Mouse (Mus musculus): ENCODE measurements around the gene Rbpms2. TPM values are rescaled to one million over a fixed set of nuclear protein-coding genes. Genes with fewer than 3 reads are reported as not detected.
A peak's percentile ranks its signal among the peaks of the same experiment; 100 is the strongest.

The Rbpms2 gene
- polyA plus RNA-seq, 1 experiment = 32.1 TPM

GRCm38 (mm10) chr9:65639065-65639464 lies 9.6 kb downstream of the Rbpms2 start:
- peaks cover 74% of the 10 kb centered on the region for H3K79me2 ChIP-seq (ENCODE audit: control insufficient read depth, insufficient read depth)
- no peaks in the 10 kb centered on the region for H3K27me3 ChIP-seq (ENCODE audit: control insufficient read depth, insufficient read depth, insufficient read length)
- TF ChIP-seq MYOG (IDR thresholded peaks at IDR 0.05; ENCODE audit: control insufficient read depth in 1 of 3, insufficient read depth in 1 of 3, insufficient read length in 2 of 3, low read depth in 2 of 3) = no peak
- TF ChIP-seq TCF3 (IDR thresholded peaks at IDR 0.05; ENCODE audit: insufficient read length, low read depth) = no peak
- TF ChIP-seq E2F4 (IDR thresholded peaks at IDR 0.05; ENCODE audit: insufficient read depth) = no peak
- no peak for TF ChIP-seq POLR2AphosphoS2 (IDR thresholded peaks at IDR 0.05; ENCODE audit: insufficient read length, low read depth)
- no peak for TF ChIP-seq MAX (IDR thresholded peaks at IDR 0.05; ENCODE audit: low read depth)
- no peaks in the 10 kb centered on the region for H3K36me3 ChIP-seq (ENCODE audit: control insufficient read depth, insufficient read depth)
- H3K4me2 ChIP-seq (ENCODE audit: low read depth) = no peak overlapping the region
- no peak overlapping the region for H3ac ChIP-seq (ENCODE audit: control insufficient read depth, insufficient read length)
- H3K4me3 ChIP-seq = no peak overlapping the region

GRCm38 (mm10) chr9:65640838-65641410 lies 11.5 kb downstream of the Rbpms2 start:
- H3K4me3 ChIP-seq = no peak overlapping the region
- TF ChIP-seq MAX (IDR thresholded peaks at IDR 0.05; ENCODE audit: low read depth) (no peak), SRF (IDR thresholded peaks at IDR 0.05; ENCODE audit: control insufficient read depth, insufficient read length, low read depth) (no peak), MYOD1 (IDR thresholded peaks at IDR 0.05; ENCODE audit: control insufficient read depth in 1 of 3, insufficient read length in 2 of 3, low read depth in 2 of 3) (no peak), REST (IDR thresholded peaks at IDR 0.05; ENCODE audit: insufficient read depth, insufficient read length) (no peak), POLR2A (IDR thresholded peaks at IDR 0.05; ENCODE audit: insufficient read length, low read depth) (no peak), E2F4 (IDR thresholded peaks at IDR 0.05; ENCODE audit: insufficient read depth) (no peak)
- H3K79me2 ChIP-seq (ENCODE audit: control insufficient read depth, insufficient read depth) = peaks cover 77% of the 10 kb centered on the region
- no peak overlapping the region for H3ac ChIP-seq (ENCODE audit: control insufficient read depth, insufficient read length)
- no peaks in the 10 kb centered on the region for H3K27me3 ChIP-seq (ENCODE audit: control insufficient read depth, insufficient read depth, insufficient read length)
- no peaks in the 10 kb centered on the region for H3K36me3 ChIP-seq (ENCODE audit: control insufficient read depth, insufficient read depth)
- peak overlapping the region; percentile 43 for H3K4me2 ChIP-seq (ENCODE audit: low read depth)

- H3K4me3 ChIP-seq = no peak overlapping the region
- no peaks in the 10 kb centered on the region for H3K36me3 ChIP-seq (ENCODE audit: control insufficient read depth, insufficient read depth)
- H3K4me2 ChIP-seq (ENCODE audit: low read depth) = peak overlapping the region; percentile 43
- peaks cover 83% of the 10 kb centered on the region for H3K79me2 ChIP-seq (ENCODE audit: control insufficient read depth, insufficient read depth)
- TF ChIP-seq SRF (IDR thresholded peaks at IDR 0.05; ENCODE audit: control insufficient read depth, insufficient read length, low read depth) (no peak), POLR2A (IDR thresholded peaks at IDR 0.05; ENCODE audit: insufficient read length, low read depth) (no peak), E2F4 (IDR thresholded peaks at IDR 0.05; ENCODE audit: insufficient read depth) (no peak), CEBPB (IDR thresholded peaks at IDR 0.05; ENCODE audit: insufficient read depth, poor library complexity, severe bottlenecking) (no peak), REST (IDR thresholded peaks at IDR 0.05; ENCODE audit: insufficient read depth, insufficient read length) (no peak), USF1 (IDR thresholded peaks at IDR 0.05; ENCODE audit: low read depth) (no peak), TCF12 (IDR thresholded peaks at IDR 0.05; ENCODE audit: insufficient read depth, poor library complexity, severe bottlenecking) (no peak), POLR2AphosphoS2 (IDR thresholded peaks at IDR 0.05; ENCODE audit: insufficient read length, low read depth) (no peak), MYOG (IDR thresholded peaks at IDR 0.05; ENCODE audit: control insufficient read depth in 1 of 3, insufficient read depth in 1 of 3, insufficient read length in 2 of 3, low read depth in 2 of 3) (no peak), MAX (IDR thresholded peaks at IDR 0.05; ENCODE audit: low read depth) (no peak), TCF3 (IDR thresholded peaks at IDR 0.05; ENCODE audit: insufficient read length, low read depth) (no peak), MYOD1 (IDR thresholded peaks at IDR 0.05; ENCODE audit: control insufficient read depth in 1 of 3, insufficient read length in 2 of 3, low read depth in 2 of 3) (no peak)
- H3K27me3 ChIP-seq (ENCODE audit: control insufficient read depth, insufficient read depth, insufficient read length) = no peaks in the 10 kb centered on the region
- H3ac ChIP-seq (ENCODE audit: control insufficient read depth, insufficient read length) = no peak overlapping the region
These were observed 12.1 kb downstream of the Rbpms2 start for GRCm38 (mm10) chr9:65641446-65642052.

GRCm38 (mm10) chr9:65642546-65642945 lies 13.1 kb downstream of the Rbpms2 start:
- no peak overlapping the region for H3ac ChIP-seq (ENCODE audit: control insufficient read depth, insufficient read length)
- no peak overlapping the region for H3K4me2 ChIP-seq (ENCODE audit: low read depth)
- TF ChIP-seq POLR2AphosphoS2 (IDR thresholded peaks at IDR 0.05; ENCODE audit: insufficient read length, low read depth) = no peak
- TF ChIP-seq REST (IDR thresholded peaks at IDR 0.05; ENCODE audit: insufficient read depth, insufficient read length) = no peak
- no peak for TF ChIP-seq TCF12 (IDR thresholded peaks at IDR 0.05; ENCODE audit: insufficient read depth, poor library complexity, severe bottlenecking)
- no peak for TF ChIP-seq TCF3 (IDR thresholded peaks at IDR 0.05; ENCODE audit: insufficient read length, low read depth)
- TF ChIP-seq CEBPB (IDR thresholded peaks at IDR 0.05; ENCODE audit: insufficient read depth, poor library complexity, severe bottlenecking) = no peak
- TF ChIP-seq MAX (IDR thresholded peaks at IDR 0.05; ENCODE audit: low read depth) = no peak
- no peak for TF ChIP-seq USF1 (IDR thresholded peaks at IDR 0.05; ENCODE audit: low read depth)
- no peak for TF ChIP-seq SRF (IDR thresholded peaks at IDR 0.05; ENCODE audit: control insufficient read depth, insufficient read length, low read depth)
- TF ChIP-seq E2F4 (IDR thresholded peaks at IDR 0.05; ENCODE audit: insufficient read depth) = no peak
- no peak for TF ChIP-seq MYOG (IDR thresholded peaks at IDR 0.05; ENCODE audit: control insufficient read depth in 1 of 3, insufficient read depth in 1 of 3, insufficient read length in 2 of 3, low read depth in 2 of 3)
- no peak for TF ChIP-seq POLR2A (IDR thresholded peaks at IDR 0.05; ENCODE audit: insufficient read length, low read depth)
- TF ChIP-seq MYOD1 (IDR thresholded peaks at IDR 0.05; ENCODE audit: control insufficient read depth in 1 of 3, insufficient read length in 2 of 3, low read depth in 2 of 3) = no peak
- H3K79me2 ChIP-seq (ENCODE audit: control insufficient read depth, insufficient read depth) = peaks cover 92% of the 10 kb centered on the region
- no peaks in the 10 kb centered on the region for H3K36me3 ChIP-seq (ENCODE audit: control insufficient read depth, insufficient read depth)
- no peaks in the 10 kb centered on the region for H3K27me3 ChIP-seq (ENCODE audit: control insufficient read depth, insufficient read depth, insufficient read length)
- H3K4me3 ChIP-seq = no peak overlapping the region

- Histone ChIP-seq H3K79me2 (ENCODE audit: control insufficient read depth, insufficient read depth) (peaks cover 96% of the 10 kb centered on the region), H3K4me3 (peak overlapping the region; percentile 1), H3ac (ENCODE audit: control insufficient read depth, insufficient read length) (no peak overlapping the region), H3K4me2 (ENCODE audit: low read depth) (no peak overlapping the region), H3K36me3 (ENCODE audit: control insufficient read depth, insufficient read depth) (no peaks in the 10 kb centered on the region), H3K27me3 (ENCODE audit: control insufficient read depth, insufficient read depth, insufficient read length) (no peaks in the 10 kb centered on the region)
- TF ChIP-seq CEBPB (IDR thresholded peaks at IDR 0.05; ENCODE audit: insufficient read depth, poor library complexity, severe bottlenecking) = no peak
- TF ChIP-seq TCF12 (IDR thresholded peaks at IDR 0.05; ENCODE audit: insufficient read depth, poor library complexity, severe bottlenecking) = no peak
- no peak for TF ChIP-seq USF1 (IDR thresholded peaks at IDR 0.05; ENCODE audit: low read depth)
- no peak for TF ChIP-seq TCF3 (IDR thresholded peaks at IDR 0.05; ENCODE audit: insufficient read length, low read depth)
- no peak for TF ChIP-seq REST (IDR thresholded peaks at IDR 0.05; ENCODE audit: insufficient read depth, insufficient read length)
- TF ChIP-seq MAX (IDR thresholded peaks at IDR 0.05; ENCODE audit: low read depth) = no peak
- no peak for TF ChIP-seq POLR2AphosphoS2 (IDR thresholded peaks at IDR 0.05; ENCODE audit: insufficient read length, low read depth)
- TF ChIP-seq MYOG (IDR thresholded peaks at IDR 0.05; ENCODE audit: control insufficient read depth in 1 of 3, insufficient read depth in 1 of 3, insufficient read length in 2 of 3, low read depth in 2 of 3) = no peak
- TF ChIP-seq MYOD1 (IDR thresholded peaks at IDR 0.05; ENCODE audit: control insufficient read depth in 1 of 3, insufficient read length in 2 of 3, low read depth in 2 of 3) = no peak
- no peak for TF ChIP-seq E2F4 (IDR thresholded peaks at IDR 0.05; ENCODE audit: insufficient read depth)
- no peak for TF ChIP-seq SRF (IDR thresholded peaks at IDR 0.05; ENCODE audit: control insufficient read depth, insufficient read length, low read depth)
These were observed 15.5 kb downstream of the Rbpms2 start for GRCm38 (mm10) chr9:65644960-65645359.

All from myocyte (in vitro differentiated cells).